Mouse (Mus musculus) embryonic fibroblast, embryonic 13.5 days (primary cell): ENCODE results near the gene Dvl3.

ENCODE experiments used
- CTCF ChIP-seq: IDR thresholded peaks from 2 replicates; pipeline ENCODE4 v1.5.1; 2011; ENCODE audit warnings: mild to moderate bottlenecking, control low read depth, low read length, moderate library complexity, borderline replicate concordance; ENCODE audit not compliant: insufficient read depth
- POLR2A ChIP-seq: IDR thresholded peaks from 2 replicates; pipeline ENCODE4 v1.6.1; 2011; ENCODE audit warnings: low read depth, mild to moderate bottlenecking, control low read depth, low read length, moderate library complexity

- TF ChIP-seq CTCF (no peak), POLR2A (no peak)
Observed at GRCm38 (mm10) chr16:20470981-20471380, 45.8 kb upstream of the Dvl3 start.
